Mouse (Mus musculus): ENCODE measurements around the gene Osbp2. TPM values are rescaled to one million over a fixed set of nuclear protein-coding genes. Genes with fewer than 3 reads are reported as not detected.
"Not testable (repeated sequence)": the region's sequence is repeated elsewhere in the genome, so short reads cannot be mapped to it uniquely, and the experiment has no call there.

Osbp2 gene
- 0.11 and 0.52 TPM in 2 replicates for polyA plus RNA-seq (2012; rRNA removed)

DNA sequence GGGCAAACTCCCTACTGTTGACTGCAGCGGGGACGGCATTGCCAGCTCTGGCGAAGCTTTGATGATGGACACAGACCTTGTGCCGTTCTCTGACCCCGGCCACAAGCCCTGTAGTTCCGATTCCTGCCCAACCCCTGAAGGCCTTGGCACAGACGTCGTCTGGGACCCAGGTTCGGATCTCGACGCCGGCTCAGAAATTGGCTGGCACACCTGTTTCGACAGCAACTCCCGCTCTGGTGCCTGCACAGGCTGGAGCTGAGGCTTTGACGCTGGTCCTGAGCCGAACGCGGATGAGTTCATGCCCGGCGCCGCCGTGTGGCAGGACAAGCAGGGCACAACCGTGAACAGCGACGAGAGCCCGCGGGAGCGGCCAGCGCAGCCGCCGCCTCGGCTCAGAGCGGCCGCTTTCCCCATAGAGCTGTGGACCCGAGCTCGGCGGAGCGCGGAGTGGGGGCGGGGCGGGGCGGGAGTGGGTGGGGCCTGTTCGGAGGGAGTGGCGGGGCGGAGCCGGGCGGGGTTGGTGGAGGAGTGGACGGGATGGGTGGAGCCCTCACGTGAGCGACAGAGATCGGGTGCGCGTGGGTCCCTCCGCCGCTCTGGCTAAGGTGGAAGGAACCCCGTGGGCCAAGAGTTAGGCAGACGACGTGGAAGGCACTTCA is at the start of gene Osbp2:
Osbp2 (minus strand) TSS at position 450 of the 659 bp plus-strand sequence.
- TF ChIP-seq POLR2A (IDR thresholded peaks at IDR 0.05; ENCODE audit: low read depth, low read length) (peak; percentile 18; the same call in 1 of the 2 replicates), CTCF (IDR thresholded peaks at IDR 0.05; ENCODE audit: extremely low read depth, insufficient read length, insufficient replicate concordance, low read depth, low read length) (no peak)
- peak within 1 kb of the TSS; percentile 61 for H3K4me3 ChIP-seq (ENCODE audit: low read depth, low read length)
- peaks cover 12% of the 10 kb centered on the region for H3K4me1 ChIP-seq (ENCODE audit: control insufficient read depth, insufficient read depth, insufficient read length, low read length)
- 4% methylated on average over 56 of the region's 58 CpGs for WGBS
- H3K27me3 ChIP-seq (ENCODE audit: control insufficient read depth, insufficient read depth, low read length): peaks cover 13% of the 10 kb centered on the region; the same call in 1 of the 2 replicates
- H3K36me3 ChIP-seq (ENCODE audit: control insufficient read depth, insufficient read depth, low read length): no peaks in the 10 kb centered on the region
- no peak within 1 kb of the TSS for H3K27ac ChIP-seq (ENCODE audit: insufficient read depth, low read depth, low read length)

DNA sequence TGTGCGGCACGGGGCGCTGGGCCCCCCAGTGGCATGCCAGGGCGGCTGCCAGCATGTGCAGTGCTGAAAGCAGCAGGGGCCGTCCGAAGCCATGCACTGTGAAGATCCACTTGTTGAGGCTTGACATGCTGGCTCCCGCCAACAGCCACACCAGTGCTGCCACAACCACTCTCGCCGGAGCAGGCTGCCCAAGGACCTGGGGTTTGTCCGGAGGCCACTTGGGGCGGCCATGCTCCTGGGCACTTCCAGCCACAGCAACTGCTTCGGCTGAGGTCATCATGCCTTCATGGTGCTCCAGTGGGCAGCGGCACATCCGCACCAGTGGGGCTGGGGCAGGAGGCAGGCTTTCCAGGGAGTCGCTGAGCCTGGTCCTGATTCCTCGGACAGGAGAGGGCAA is 49.2 kb upstream of the Osbp2 start:
- TF ChIP-seq POLR2A (IDR thresholded peaks at IDR 0.05; ENCODE audit: low read depth, low read length) (no peak), CTCF (IDR thresholded peaks at IDR 0.05; ENCODE audit: extremely low read depth, insufficient read length, insufficient replicate concordance, low read depth, low read length) (no peak)
- H3K36me3 ChIP-seq (ENCODE audit: control insufficient read depth, insufficient read depth, low read length): peaks cover 7% of the 10 kb centered on the region
- WGBS: 22% methylated on average over 16 of the region's 16 CpGs
- no peaks in the 10 kb centered on the region for H3K27me3 ChIP-seq (ENCODE audit: control insufficient read depth, insufficient read depth, low read length)
- H3K4me1 ChIP-seq (ENCODE audit: control insufficient read depth, insufficient read depth, insufficient read length, low read length): peaks cover 11% of the 10 kb centered on the region
- H3K4me3 ChIP-seq (ENCODE audit: low read depth, low read length): peak overlapping the region; percentile 64
- no peak overlapping the region for H3K27ac ChIP-seq (ENCODE audit: insufficient read depth, low read depth, low read length)

- Histone ChIP-seq H3K27ac (ENCODE audit: insufficient read depth, low read depth, low read length) (no peak overlapping the region), H3K4me1 (ENCODE audit: control insufficient read depth, insufficient read depth, insufficient read length, low read length) (peaks cover 11% of the 10 kb centered on the region), H3K36me3 (ENCODE audit: control insufficient read depth, insufficient read depth, low read length) (0 out of 2 replicates have a peak, but pooled peaks cover 2% of the 10 kb centered on the region), H3K4me3 (ENCODE audit: low read depth, low read length) (peak overlapping the region; percentile 64), H3K27me3 (ENCODE audit: control insufficient read depth, insufficient read depth, low read length) (no peaks in the 10 kb centered on the region)
- WGBS: 61% methylated on average over 19 of the region's 19 CpGs
- TF ChIP-seq CTCF (IDR thresholded peaks at IDR 0.05; ENCODE audit: extremely low read depth, insufficient read length, insufficient replicate concordance, low read depth, low read length) (no peak), POLR2A (IDR thresholded peaks at IDR 0.05; ENCODE audit: low read depth, low read length) (no peak)
Observed at GRCm38 (mm10) chr11:3912100-3912874, 48.6 kb upstream of the Osbp2 start.

- peaks cover 11% of the 10 kb centered on the region for H3K4me1 ChIP-seq (ENCODE audit: control insufficient read depth, insufficient read depth, insufficient read length, low read length)
- WGBS: 90% methylated on average over 6 of the region's 6 CpGs
- not testable (repeated sequence) for H3K36me3 ChIP-seq (ENCODE audit: control insufficient read depth, insufficient read depth, low read length); H3K27ac ChIP-seq (ENCODE audit: insufficient read depth, low read depth, low read length); H3K27me3 ChIP-seq (ENCODE audit: control insufficient read depth, insufficient read depth, low read length); H3K4me3 ChIP-seq (ENCODE audit: low read depth, low read length)
Observed at GRCm38 (mm10) chr11:3911440-3911839, 47.7 kb upstream of the Osbp2 start.

GRCm38 (mm10) chr11:3910513-3911310 is 47.0 kb upstream of the Osbp2 start:
- no peak overlapping the region for H3K4me3 ChIP-seq (ENCODE audit: low read depth, low read length)
- 72% methylated on average over 5 of the region's 5 CpGs for WGBS
- TF ChIP-seq POLR2A (IDR thresholded peaks at IDR 0.05; ENCODE audit: low read depth, low read length) (no peak), CTCF (IDR thresholded peaks at IDR 0.05; ENCODE audit: extremely low read depth, insufficient read length, insufficient replicate concordance, low read depth, low read length) (no peak)

GRCm38 (mm10) chr11:3909236-3909635 is 45.5 kb upstream of the Osbp2 start:
- peaks cover 9% of the 10 kb centered on the region for H3K4me1 ChIP-seq (ENCODE audit: control insufficient read depth, insufficient read depth, insufficient read length, low read length)
- TF ChIP-seq CTCF (IDR thresholded peaks at IDR 0.05; ENCODE audit: extremely low read depth, insufficient read length, insufficient replicate concordance, low read depth, low read length) (no peak), POLR2A (IDR thresholded peaks at IDR 0.05; ENCODE audit: low read depth, low read length) (no peak)
- H3K36me3 ChIP-seq (ENCODE audit: control insufficient read depth, insufficient read depth, low read length): no peaks in the 10 kb centered on the region
- H3K27ac ChIP-seq (ENCODE audit: insufficient read depth, low read depth, low read length): no peak overlapping the region
- no peaks in the 10 kb centered on the region for H3K27me3 ChIP-seq (ENCODE audit: control insufficient read depth, insufficient read depth, low read length)
- WGBS: 92% methylated on average over 4 of the region's 4 CpGs
- H3K4me3 ChIP-seq (ENCODE audit: low read depth, low read length): no peak overlapping the region

More at GRCm38 (mm10) chr11:3910513-3911310, 47.0 kb upstream of the Osbp2 start:
- H3K36me3 ChIP-seq (ENCODE audit: control insufficient read depth, insufficient read depth, low read length): no peaks in the 10 kb centered on the region
- H3K27ac ChIP-seq (ENCODE audit: insufficient read depth, low read depth, low read length): no peak overlapping the region
- peaks cover 11% of the 10 kb centered on the region for H3K4me1 ChIP-seq (ENCODE audit: control insufficient read depth, insufficient read depth, insufficient read length, low read length)
- no peaks in the 10 kb centered on the region for H3K27me3 ChIP-seq (ENCODE audit: control insufficient read depth, insufficient read depth, low read length)

GRCm38 (mm10) chr11:3905446-3905845 is 41.7 kb upstream of the Osbp2 start:
- WGBS: 91% methylated on average over 1 of the region's 1 CpGs
- no peak for TF ChIP-seq CTCF (IDR thresholded peaks at IDR 0.05; ENCODE audit: extremely low read depth, insufficient read length, insufficient replicate concordance, low read depth, low read length)
- no peak for TF ChIP-seq POLR2A (IDR thresholded peaks at IDR 0.05; ENCODE audit: low read depth, low read length)
- Histone ChIP-seq H3K27ac (ENCODE audit: insufficient read depth, low read depth, low read length) (no peak overlapping the region), H3K27me3 (ENCODE audit: control insufficient read depth, insufficient read depth, low read length) (no peaks in the 10 kb centered on the region), H3K36me3 (ENCODE audit: control insufficient read depth, insufficient read depth, low read length) (no peaks in the 10 kb centered on the region), H3K4me3 (ENCODE audit: low read depth, low read length) (no peak overlapping the region), H3K4me1 (ENCODE audit: control insufficient read depth, insufficient read depth, insufficient read length, low read length) (no peaks in the 10 kb centered on the region)

Data from small intestine, adult 2 months (tissue).